Mouse (Mus musculus) kidney, adult 2 months (tissue): ENCODE data around the gene Fut2.

ENCODE experiments used
- CTCF ChIP-seq: fragments of 200-500 bp; conservative IDR thresholded peaks from 2 replicates; pipeline ENCODE4 v1.5.1; 2011; ENCODE audit warnings: low read depth, mild to moderate bottlenecking, control low read depth, low read length, moderate library complexity, mixed read lengths; ENCODE audit not compliant: insufficient read depth, insufficient read length
- POLR2A ChIP-seq: fragments of 200-500 bp; IDR thresholded peaks from one replicate; pipeline ENCODE4 v1.6.1; 2011; ENCODE audit warnings: low read depth, low read length, control low read depth

GRCm38 (mm10) chr7:45702316-45702715, 36.1 kb upstream of the Fut2 start:
- TF ChIP-seq CTCF (no peak), POLR2A (no peak)
